Mouse (Mus musculus): ENCODE measurements around the gene Hps5. TPM values are rescaled to one million over a fixed set of nuclear protein-coding genes. Genes with fewer than 3 reads are reported as not detected.

The Hps5 gene
- total RNA-seq, 2 experiments from 2014 or later: 10.5 to 11.9 TPM

Other genes starting within 250 kb of the Hps5 start
- 1 to 10 TPM; 3.6 to 4.7 TPM for gene Sergef, start 156.3 kb downstream of the Hps5 start, total RNA-seq (2021)
- 1 to 10 TPM in 1 of 2 experiments, under 1 TPM in 1; 0.47 to 1.4 TPM for gene Tph1, start 123.5 kb downstream of the Hps5 start, total RNA-seq (2021)
- 1 to 10 TPM; 4.1 to 4.9 TPM for gene Saal1, start 85.4 kb downstream of the Hps5 start, total RNA-seq (2021)
- not detected for gene Saa3, start 80.4 kb downstream of the Hps5 start, total RNA-seq (2021)
- gene Saa4, start 63.5 kb downstream of the Hps5 start, total RNA-seq (2021): not detected
- under 1 TPM in 1 of 2 experiments, not detected in 1; 0.40 TPM for gene Saa1, start 53.1 kb downstream of the Hps5 start, total RNA-seq (2021)
- under 1 TPM in 1 of 2 experiments, not detected in 1; 0.35 TPM for gene Saa2, start 44.3 kb downstream of the Hps5 start, total RNA-seq (2021)
- 10 to 100 TPM; 14.5 to 16.8 TPM for gene Gtf2h1, start within 50 bp of the Hps5 start, total RNA-seq (2021)
- gene Ldha, start 45.4 kb upstream of the Hps5 start, total RNA-seq (2021): 1,000 to 10,000 TPM; 2,600 to 2,686 TPM
- not detected for gene Ldhc, start 65.1 kb upstream of the Hps5 start, total RNA-seq (2021)
- 10 to 100 TPM; 43.4 to 49.2 TPM for gene Tsg101, start 123.9 kb upstream of the Hps5 start, total RNA-seq (2021)
- gene Uevld, start 162.5 kb upstream of the Hps5 start, total RNA-seq (2021): 10 to 100 TPM; 10.2 TPM
- not detected for gene Gm9999, start 187.5 kb upstream of the Hps5 start, total RNA-seq (2021)
- 1 to 10 TPM; 6.0 to 7.2 TPM for gene Spty2d1, start 212.3 kb upstream of the Hps5 start, total RNA-seq (2021)

All from gastrocnemius, postnatal 14 days (tissue).